Mouse (Mus musculus) heart, postnatal 10 days (tissue): Measurements from ENCODE around the gene Slc26a6. TPM values are rescaled to one million over a fixed set of nuclear protein-coding genes. Genes with fewer than 3 reads are reported as not detected.

ENCODE experiments used
- DNase-seq, 2 experiments: peaks; one replicate each; pipeline ENCODE4 v3.0.0; 2021
- intact Hi-C: fragments of 180-260 bp; cut with DNase I; formaldehyde crosslinking; loops from one replicate; pipeline ENCODE4 v1.15.1; 2025
- total RNA-seq, 2 experiments: library from RNA; stranded (reverse); gene quantifications; 2 replicates each; pipeline ENCODE4 v1.2.3; 2021

The Slc26a6 gene
- 10 to 100 TPM; 13.6 to 18.0 TPM for total RNA-seq

DNA sequence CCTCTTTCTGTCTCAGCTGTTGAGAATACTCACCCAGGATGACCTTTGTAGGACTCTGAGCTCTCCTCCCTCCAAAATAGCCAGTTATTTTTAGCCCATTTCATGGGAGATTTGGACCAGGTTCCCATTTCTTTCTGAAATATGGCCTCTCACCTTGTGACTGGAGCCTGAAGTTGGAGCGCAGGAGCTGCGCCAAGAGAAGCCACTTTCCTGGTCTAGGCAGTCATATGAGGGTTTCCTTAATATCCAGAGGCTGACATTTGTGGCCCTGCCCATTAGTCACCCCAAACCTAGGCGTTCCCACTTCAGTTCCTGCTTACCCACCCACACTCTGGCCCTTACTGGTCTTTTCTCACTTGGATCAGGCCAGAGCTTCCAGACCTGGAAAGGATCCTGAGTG is at the start of gene Slc26a6:
TSS of gene Slc26a6 (plus strand) at position 308 of the 400 bp plus-strand sequence.
- peak; percentile 66 to 69 for DNase-seq
- intact Hi-C loops: no loop called here

DNA sequence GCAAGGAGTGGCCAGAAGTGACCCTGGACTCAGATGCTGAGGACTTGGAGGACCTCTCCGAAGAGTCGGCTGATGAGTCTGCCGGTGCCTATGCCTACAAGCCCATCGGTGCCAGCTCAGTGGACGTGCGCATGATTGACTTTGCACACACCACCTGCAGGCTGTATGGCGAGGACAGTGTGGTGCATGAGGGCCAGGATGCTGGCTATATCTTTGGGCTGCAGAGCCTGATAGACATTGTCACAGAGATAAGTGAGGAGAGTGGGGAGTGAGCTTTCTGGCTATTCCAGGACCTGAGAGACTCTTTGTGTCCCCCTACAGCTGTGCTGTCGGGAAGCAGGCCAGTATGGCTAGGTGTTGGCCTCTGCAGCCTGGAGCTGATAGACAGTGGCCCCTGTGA is 47.3 kb upstream of the Slc26a6 start:
- intact Hi-C loops: loop anchor here (5.0 kb wide), 1 partner anchor 132 kb away; the partner anchor contains the start of gene Uqcrc1
- DNase-seq: no peak

DNA sequence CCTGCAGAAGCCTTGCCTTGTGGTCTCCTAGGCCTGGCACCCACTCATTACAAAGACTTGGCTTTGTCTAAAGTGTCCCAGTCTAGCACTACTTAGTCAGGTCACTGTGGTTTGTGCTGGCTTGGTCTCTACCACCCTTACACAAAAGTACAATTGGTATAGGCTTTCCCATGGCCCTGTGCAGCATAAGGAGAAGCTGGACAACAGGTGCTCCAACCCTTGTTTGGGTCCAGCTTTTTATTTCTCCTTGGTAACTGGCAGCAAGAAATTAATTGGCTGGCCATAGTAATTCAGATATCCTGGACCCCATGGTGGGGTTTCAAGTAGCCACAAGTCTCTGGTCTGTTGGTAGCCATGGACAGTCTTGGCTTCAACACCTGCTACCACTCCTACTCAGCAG is 46.7 kb upstream of the Slc26a6 start:
- DNase-seq: no peak
- intact Hi-C loops: loop anchor here (5.0 kb wide), 1 partner anchor 131 kb away; the partner anchor contains the start of gene Uqcrc1

DNA sequence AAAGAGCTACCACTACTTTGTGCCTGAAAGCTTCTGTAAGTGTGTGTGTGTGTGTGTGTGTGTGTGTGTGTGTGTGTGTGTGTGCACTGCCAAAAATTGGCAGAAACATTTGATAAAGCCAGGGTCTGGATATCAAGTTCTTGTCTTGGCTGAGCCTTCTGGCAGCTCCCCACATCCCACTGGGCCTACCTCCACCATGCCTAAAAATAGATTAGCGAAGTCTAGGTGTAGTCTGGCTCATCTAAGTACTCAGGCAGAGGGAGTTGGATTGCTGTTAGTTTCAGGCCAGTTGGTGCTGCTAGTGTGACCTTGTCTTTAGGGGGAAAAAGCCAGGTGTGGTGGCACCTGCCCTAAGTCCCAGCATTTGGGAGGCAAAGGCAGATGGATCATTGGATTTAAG is 46.3 kb upstream of the Slc26a6 start:
- intact Hi-C loops: loop anchor here (5.0 kb wide), 1 partner anchor 130 kb away; the partner anchor contains the start of gene Uqcrc1
- DNase-seq: peak; percentile 74 to 80

DNA sequence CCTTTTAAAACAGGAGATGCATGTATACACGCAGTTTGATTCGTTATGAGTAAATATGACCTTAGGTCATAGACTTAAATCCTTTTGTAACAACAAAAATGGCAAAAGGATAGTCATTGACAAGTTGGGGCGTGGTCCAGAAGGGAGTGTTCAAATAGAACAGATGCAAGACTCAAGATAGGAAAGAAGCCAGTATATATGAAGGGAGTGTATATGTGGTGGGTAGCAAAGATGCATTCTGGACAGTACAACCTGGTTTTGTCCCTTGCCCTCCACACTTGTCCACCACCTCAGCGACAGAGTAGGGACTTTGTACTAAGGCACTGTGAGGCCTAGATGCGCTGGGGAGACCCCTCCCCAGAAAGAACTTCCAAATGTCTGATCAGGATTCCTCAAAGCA is 45.4 kb upstream of the Slc26a6 start:
- DNase-seq: no peak
- intact Hi-C loops: loop anchor here (1.0 to 5.0 kb wide), 2 partner anchors 23 to 130 kb away; partner anchors contain the start of gene Uqcrc1

GRCm38 (mm10) chr9:108808163-108808665 is 44.9 kb upstream of the Slc26a6 start, which contains the start of gene Nckipsd:
Gene Nckipsd (plus strand): TSS chr9:108808368.
- DNase-seq: peak; percentile 97 to 98
- intact Hi-C loops: loop anchor here (1.0 to 5.0 kb wide), 2 partner anchors 24 to 129 kb away; partner anchors contain the start of gene Uqcrc1

DNA sequence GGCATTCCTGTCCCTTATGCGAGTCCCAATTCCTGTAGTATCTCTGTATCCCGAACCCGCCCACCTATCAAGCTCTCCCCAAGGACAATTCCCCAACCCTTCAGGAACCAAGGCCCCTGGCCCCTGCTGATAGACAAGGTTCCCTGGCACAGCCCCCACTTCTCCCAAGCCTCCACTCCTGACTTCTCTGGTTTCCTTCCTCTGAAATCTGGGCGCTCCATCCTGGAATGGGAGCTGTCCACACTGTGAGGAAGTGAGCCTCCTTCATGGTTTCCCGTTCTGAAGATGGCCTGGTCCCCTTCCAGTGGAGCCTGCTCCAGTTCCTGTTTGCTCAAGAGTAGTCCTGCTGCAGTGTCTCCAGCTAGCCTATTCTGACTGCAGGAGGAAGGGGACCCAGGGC is 43.9 kb upstream of the Slc26a6 start:
- intact Hi-C loops: loop anchor here (5.0 kb wide), 1 partner anchor 128 kb away; the partner anchor contains the start of gene Uqcrc1
- DNase-seq: peak; percentile 56 to 57

DNA sequence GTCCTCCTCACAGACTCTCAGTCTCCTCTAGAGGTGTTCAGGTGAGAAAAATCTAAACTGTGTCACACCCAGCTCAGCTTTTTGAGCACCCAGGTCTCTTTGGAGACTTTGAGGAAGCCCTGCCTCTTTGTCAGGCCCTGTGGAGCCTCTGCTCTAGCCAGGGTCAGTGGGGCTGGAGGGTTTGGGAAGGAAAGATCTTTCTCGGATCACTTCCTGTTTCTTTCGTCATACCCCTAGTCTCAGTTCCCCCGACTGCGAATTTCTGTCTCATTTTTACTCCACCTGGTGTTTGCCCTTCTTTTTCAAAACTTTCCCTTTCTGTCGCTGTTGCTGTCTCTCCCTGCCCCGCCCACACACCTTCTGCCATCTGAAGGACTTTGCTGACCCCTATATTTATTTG is 43.4 kb upstream of the Slc26a6 start:
- DNase-seq: no peak
- intact Hi-C loops: loop anchor here (5.0 kb wide), 1 partner anchor 128 kb away; the partner anchor contains the start of gene Uqcrc1

DNA sequence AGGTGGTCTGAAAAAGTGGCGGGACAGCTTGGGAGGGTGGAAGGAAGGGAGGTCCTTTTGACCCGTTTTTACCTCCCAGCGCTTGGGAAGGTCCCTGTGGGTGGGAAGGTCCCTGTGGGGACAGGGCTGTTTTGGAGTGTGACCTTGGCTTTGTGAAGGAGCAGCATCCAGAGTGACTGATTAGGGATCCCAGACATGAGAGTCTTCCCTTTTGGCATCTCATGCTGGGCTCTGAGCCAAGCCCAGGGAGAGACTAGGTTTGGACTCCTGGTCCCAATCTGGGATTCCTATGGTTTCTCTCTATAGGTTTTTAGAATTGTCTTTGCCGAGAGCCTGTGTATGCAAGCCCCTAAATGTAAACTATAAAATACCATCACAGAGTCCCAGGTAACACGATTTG is 42.6 kb upstream of the Slc26a6 start:
- intact Hi-C loops: no loop called here
- no peak for DNase-seq

DNA sequence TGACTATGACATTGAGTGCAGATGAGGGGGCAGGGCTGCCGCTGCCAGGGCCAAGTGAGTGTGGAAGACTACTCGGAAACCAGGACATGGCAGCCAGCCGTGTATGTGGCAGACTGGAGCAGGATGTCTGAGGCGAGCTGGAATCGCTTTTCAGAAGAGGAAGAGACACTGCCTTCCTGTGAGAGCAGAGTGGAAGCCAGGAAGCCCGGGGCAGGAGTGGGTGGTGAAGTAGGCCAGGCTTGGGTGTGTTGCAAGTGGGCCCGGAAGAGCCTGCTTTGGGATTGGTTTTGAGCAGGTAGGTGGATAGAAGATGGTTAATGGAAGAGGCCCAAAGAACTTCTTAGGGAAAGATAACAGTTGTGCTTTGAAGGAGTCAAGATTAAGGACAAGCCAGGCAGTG is 37.5 kb upstream of the Slc26a6 start:
- DNase-seq: no peak
- intact Hi-C loops: loop anchor here (5.0 kb wide), 1 partner anchor 63 kb away; no protein-coding TSS in a partner anchor

GRCm38 (mm10) chr9:108819495-108819894 is 33.6 kb upstream of the Slc26a6 start:
- intact Hi-C loops: loop anchor here (5.0 kb wide), 1 partner anchor 67 kb away; no protein-coding TSS in a partner anchor
- DNase-seq: peak; percentile 57 to 75

- intact Hi-C loops: no loop called here
Observed at GRCm38 (mm10) chr9:108820077-108820476, 33.0 kb upstream of the Slc26a6 start.

DNA sequence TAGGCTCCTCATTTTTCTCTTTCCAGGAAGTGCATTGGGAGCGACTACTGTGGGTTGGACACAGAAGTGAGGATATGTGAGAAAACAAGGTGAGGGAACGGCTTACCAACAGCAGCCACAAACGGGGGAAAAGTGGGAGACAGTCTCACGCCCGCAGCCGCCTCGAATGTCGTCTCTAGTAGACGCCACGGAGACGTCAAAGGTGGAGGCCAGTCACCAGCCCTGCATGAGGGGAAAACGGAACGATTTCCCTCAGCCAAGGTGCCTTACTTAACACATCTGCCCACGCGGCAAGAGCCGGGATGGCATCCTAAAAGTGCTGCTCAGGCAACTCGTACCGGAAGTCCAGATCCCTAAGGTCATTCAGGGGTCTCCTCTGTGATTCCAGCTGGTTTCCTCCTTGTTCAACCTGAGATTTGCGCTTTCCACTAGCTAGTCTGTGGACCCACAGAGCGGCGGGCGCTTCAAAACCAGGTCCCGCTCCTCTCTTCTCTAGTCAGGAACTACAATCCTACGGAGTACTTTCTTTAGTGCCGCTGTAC is 28.9 kb upstream of the Slc26a6 start:
- intact Hi-C loops: no loop called here
- DNase-seq: no peak

More at GRCm38 (mm10) chr9:108820077-108820476, 33.0 kb upstream of the Slc26a6 start:
- DNase-seq: no peak

GRCm38 (mm10) chr9:108824755-108825413 is 28.2 kb upstream of the Slc26a6 start:
- intact Hi-C loops: no loop called here
- no peak for DNase-seq

DNA sequence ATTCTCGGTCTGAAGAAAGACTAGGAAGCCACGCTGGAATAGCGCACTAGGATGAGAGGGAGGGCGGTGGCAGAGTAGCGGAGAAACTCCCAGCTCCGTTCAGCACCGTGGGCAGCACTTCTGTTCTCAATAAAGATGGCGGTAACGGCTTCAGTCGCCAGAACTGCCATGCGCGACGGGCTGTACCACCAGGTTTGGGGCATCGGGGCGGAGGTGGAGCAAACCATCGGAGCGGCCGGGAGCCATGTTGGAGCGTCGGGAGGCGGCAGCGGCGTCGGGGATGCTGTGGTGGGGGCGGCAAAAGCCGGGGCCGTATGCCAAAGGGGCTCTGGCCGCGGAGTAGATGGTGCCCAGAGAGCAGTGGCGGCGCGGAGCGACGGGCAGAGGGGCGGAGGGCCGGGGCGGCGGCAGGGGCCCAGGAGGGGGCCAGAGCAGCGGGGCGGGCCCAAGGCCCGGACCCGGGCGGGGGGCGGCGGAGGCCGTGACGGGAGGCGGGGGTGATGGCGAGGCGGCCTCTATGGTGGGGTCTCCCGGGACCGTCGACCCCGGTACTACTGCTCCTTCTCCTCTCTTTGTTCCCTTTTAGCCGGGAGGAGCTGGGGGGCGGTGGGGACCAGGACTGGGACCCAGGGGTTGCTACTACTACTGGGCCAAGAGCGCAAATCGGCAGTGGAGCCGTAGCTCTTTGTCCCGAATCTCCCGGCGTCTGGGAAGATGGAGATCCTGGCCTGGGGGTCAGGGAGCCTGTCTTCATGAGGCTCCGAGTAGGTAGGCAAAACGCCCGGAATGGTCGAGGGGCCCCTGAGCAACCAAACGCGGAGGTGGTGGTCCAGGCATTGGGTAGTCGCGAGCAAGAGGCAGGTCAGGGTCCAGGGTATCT is 27.0 kb upstream of the Slc26a6 start, which contains the start of gene Celsr3:
TSS of gene Celsr3 (plus strand) at position 501 of the 880 bp plus-strand sequence.
- intact Hi-C loops: no loop called here
- peak; percentile 69 to 71 for DNase-seq

GRCm38 (mm10) chr9:108826700-108827340 is 26.3 kb upstream of the Slc26a6 start:
- intact Hi-C loops: no loop called here

GRCm38 (mm10) chr9:108827454-108827853 is 25.6 kb upstream of the Slc26a6 start:
- intact Hi-C loops: no loop called here
- DNase-seq: no peak

More at GRCm38 (mm10) chr9:108826700-108827340, 26.3 kb upstream of the Slc26a6 start:
- DNase-seq: peak; percentile 82 to 87

DNA sequence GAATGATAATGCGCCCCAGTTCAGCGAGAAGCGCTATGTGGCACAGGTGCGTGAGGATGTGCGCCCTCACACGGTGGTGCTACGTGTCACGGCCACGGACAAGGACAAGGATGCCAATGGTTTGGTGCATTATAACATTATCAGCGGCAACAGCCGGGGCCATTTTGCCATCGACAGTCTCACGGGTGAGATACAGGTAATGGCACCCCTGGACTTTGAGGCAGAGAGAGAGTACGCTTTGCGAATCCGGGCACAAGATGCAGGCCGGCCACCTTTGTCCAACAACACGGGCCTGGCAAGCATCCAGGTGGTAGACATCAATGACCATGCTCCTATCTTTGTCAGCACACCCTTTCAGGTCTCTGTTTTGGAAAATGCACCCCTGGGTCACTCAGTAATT is 25.2 kb upstream of the Slc26a6 start:
- intact Hi-C loops: no loop called here
- no peak for DNase-seq

GRCm38 (mm10) chr9:108831637-108832036 is 21.4 kb upstream of the Slc26a6 start:
- DNase-seq: no peak
- intact Hi-C loops: no loop called here
